ENCODE assay signal across 10 mouse cellular contexts in the genomic region with DNA sequence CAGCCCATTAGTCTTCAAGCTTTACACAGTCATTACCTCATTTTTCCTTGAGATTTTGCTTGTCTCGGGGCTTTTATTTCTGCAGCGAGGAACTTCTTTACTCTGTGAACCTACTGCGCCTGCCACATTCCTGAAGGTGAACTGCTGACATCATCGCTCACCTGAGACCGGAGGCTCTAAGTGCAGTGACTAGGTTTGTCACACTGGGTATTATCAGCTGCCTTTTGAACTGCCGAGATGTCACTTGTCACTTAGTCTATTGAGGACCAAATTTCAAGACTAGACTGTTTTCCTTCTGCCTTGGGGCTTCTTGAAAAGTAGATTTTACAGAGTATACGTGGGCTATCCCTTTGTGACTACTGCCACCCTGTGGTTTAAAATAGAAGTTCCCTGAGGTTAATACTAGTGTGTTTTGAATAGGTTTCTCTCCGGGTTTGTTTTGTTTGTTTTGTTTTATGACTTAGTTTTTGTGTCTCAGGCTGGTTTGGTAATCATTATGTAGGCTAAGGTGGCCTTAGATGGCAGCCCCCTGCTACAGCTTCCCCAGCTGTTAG. TPM values are rescaled to one million over a fixed set of nuclear protein-coding genes. Genes with fewer than 3 reads are reported as not detected.
A peak's percentile ranks its signal among the peaks of the same experiment; 100 is the strongest.
DNase-seq lines count a peak whose midpoint lies in the region; ATAC-seq and TF ChIP-seq lines count a peak whose summit lies in the region.
"Had no signal": no experiment of that assay in that cellular context is flagged by ENCODE, and none has a peak within 500 bp of the region (broad histone marks: within the 10 kb centered on the region; RNA-seq: fewer than 3 reads in every experiment).

No protein-coding gene starts in this region.

- peaks cover 43% of the 10 kb centered on the region for H3K4me1 ChIP-seq in heart, embryonic 10.5 days
- H3K4me1 ChIP-seq in MEL (ENCODE audit: control insufficient read depth in 1 of 2, insufficient read depth in 2 of 2, low read length in 2 of 2): peaks cover 0 to 10% of the 10 kb centered on the region in 2 experiments; a peak in 2 of 4 replicates
- peaks cover 48% of the 10 kb centered on the region for H3K4me1 ChIP-seq in forebrain, embryonic 16.5 days (replicated peaks; ENCODE audit: control insufficient read depth, insufficient read depth, low read length)

- no peak for TF ChIP-seq POLR2A in MEL (IDR thresholded peaks at IDR 0.05; ENCODE audit: control insufficient read depth in 1 of 2, insufficient read depth in 1 of 2, low read depth in 1 of 2, low read length in 2 of 2, poor library complexity in 1 of 2)

- 43% methylated on average over 8 of the region's 8 CpGs for WGBS in heart, embryonic 10.5 days
- WGBS in forebrain, embryonic 16.5 days: 40% methylated on average over 8 of the region's 8 CpGs

- H3K4me2 ChIP-seq in forebrain, embryonic 16.5 days (ENCODE audit: low read length): no peak overlapping the region

- peaks cover 18% of the 10 kb centered on the region for H3K36me3 ChIP-seq in heart, embryonic 10.5 days
- no peaks in the 10 kb centered on the region; a peak in 1 of 4 replicates for H3K36me3 ChIP-seq in MEL (ENCODE audit: control insufficient read depth in 1 of 2, insufficient read depth in 2 of 2, low read length in 2 of 2)
- H3K36me3 ChIP-seq in forebrain, embryonic 16.5 days (ENCODE audit: control insufficient read depth, insufficient read depth): no peaks in the 10 kb centered on the region

- peak; percentile 70 for DNase-seq in heart, adult 8-10 months (ENCODE audit: low spot score)
- no peak for DNase-seq in heart, embryonic 10.5 days (ENCODE audit: low spot score)
- DNase-seq in 3T3-L1 (ENCODE audit: low read depth, low spot score) (peak; percentile 81), MEL (ENCODE audit: low read depth, low spot score) (peak; percentile 79)
- DNase-seq in adrenal gland, adult 2 months: no peak
- no peak for DNase-seq in heart, postnatal 25 days (ENCODE audit: low spot score)

- no peak overlapping the region for H3K4me3 ChIP-seq in heart, embryonic 10.5 days
- H3K4me3 ChIP-seq in MEL (ENCODE audit: control insufficient read depth in 1 of 2, insufficient read depth in 1 of 2, low read depth in 2 of 2, low read length in 2 of 2): no peak overlapping the region
- H3K4me3 ChIP-seq in forebrain, embryonic 16.5 days (replicated peaks; ENCODE audit: low read length): no peak overlapping the region

- peak; percentile 42 for ATAC-seq in forebrain, embryonic 16.5 days
- 0 out of 2 replicates have a peak, but pooled peaks have one; percentile 49 for ATAC-seq in megakaryocyte-erythroid progenitor cell, adult 5-6 weeks (replicated peaks; ENCODE audit: low FRiP score, low TSS enrichment, poor library complexity, severe bottlenecking)

- peak in 2 of 3 experiments; percentile 61 to 90; a peak in 4 of 6 replicates for TF ChIP-seq CTCF in MEL (IDR thresholded peaks at IDR 0.05 in 2 of 3, conservative IDR thresholded peaks at IDR 0.05 in 1 of 3; ENCODE audit: control insufficient read depth in 1 of 3, insufficient read depth in 1 of 3, low read depth in 2 of 3, low read length in 3 of 3, poor library complexity in 1 of 3, severe bottlenecking in 1 of 3)

- H3K27ac ChIP-seq in heart, embryonic 10.5 days: no peak overlapping the region
- no peak overlapping the region for H3K27ac ChIP-seq in MEL (ENCODE audit: control insufficient read depth, low read depth, low read length)
- no peak overlapping the region for H3K27ac ChIP-seq in forebrain, embryonic 16.5 days (ENCODE audit: low read length)

- TF ChIP-seq EP300 in MEL (IDR thresholded peaks at IDR 0.05; ENCODE audit: low read depth in 1 of 2, low read length in 2 of 2): no peak

- TF ChIP-seq RAD21 in MEL (IDR thresholded peaks at IDR 0.05; ENCODE audit: low read depth, low read length): peak; percentile 95

- H3K9ac ChIP-seq in MEL (ENCODE audit: control insufficient read depth, low read depth, low read length, poor library complexity, severe bottlenecking): no peak overlapping the region
- no peak overlapping the region for H3K9ac ChIP-seq in forebrain, embryonic 16.5 days (replicated peaks; ENCODE audit: low read depth, low read length)

- peaks cover 16% of the 10 kb centered on the region for H3K79me2 ChIP-seq in MEL (ENCODE audit: control insufficient read depth, insufficient read depth, low read length, poor library complexity)

- peaks cover 46% of the 10 kb centered on the region for H3K27me3 ChIP-seq in heart, embryonic 10.5 days (ENCODE audit: insufficient read depth, poor library complexity, severe bottlenecking)
- H3K27me3 ChIP-seq in MEL (ENCODE audit: control insufficient read depth in 1 of 2, insufficient read depth in 2 of 2, low read length in 2 of 2): no peaks in the 10 kb centered on the region
- no peaks in the 10 kb centered on the region for H3K27me3 ChIP-seq in forebrain, embryonic 16.5 days (replicated peaks; ENCODE audit: control insufficient read depth, insufficient read depth, low read length)

- intact Hi-C loops in heart, postnatal 25 days (cut with DNase I): loop anchor here (2.0 to 5.0 kb wide), 2 partner anchors 156 to 239 kb away; no protein-coding TSS in a partner anchor

- H3K9me3 ChIP-seq in heart, embryonic 10.5 days: no peaks in the 10 kb centered on the region
- H3K9me3 ChIP-seq in MEL (replicated peaks; ENCODE audit: insufficient read depth, low read length): no peaks in the 10 kb centered on the region
- no peaks in the 10 kb centered on the region for H3K9me3 ChIP-seq in forebrain, embryonic 16.5 days (ENCODE audit: control insufficient read depth, low read length)

RNA-seq across cellular contexts. Expression of a gene that starts 5.1 kb away (rescaled TPM):
- 10 to 100 TPM; 29.7 to 35.8 (median 33.3) TPM for total RNA-seq in heart, adult 8-10 months (2022)
- polyA plus RNA-seq in heart, embryonic 10.5 days (2016; fragmentation: Nextera tagmentation; extraction: Ambion mirVana): 54.5 and 71.3 TPM in 2 replicates
- 50.4 and 63.5 TPM in 2 replicates for total RNA-seq in MEL (2012; rRNA removed)
- polyA plus RNA-seq in MEL (2012; ENCODE audit: insufficient read depth in 1 of 2, insufficient read length in 2 of 2, low read depth in 1 of 2, low replicate concordance in 2 of 2, missing spikeins in 1 of 2): 10 to 100 TPM in 1 of 2 experiments, not detected in 1; 52.0 TPM
- 51.7 and 60.5 TPM in 2 replicates for polyA plus RNA-seq in forebrain, embryonic 16.5 days (2015; fragmentation: Nextera tagmentation; extraction: Ambion mirVana)
- 37.5 and 44.7 TPM in 2 replicates for total RNA-seq in megakaryocyte-erythroid progenitor cell, adult 5-6 weeks (2014; fragmentation: Nextera tagmentation)
- 33.5 and 38.9 TPM in 2 replicates for total RNA-seq in megakaryocyte-erythroid progenitor cell, adult 5-6 weeks (2017)
- 10 to 100 TPM; 31.0 to 38.6 TPM for total RNA-seq in adrenal gland, adult 2 months (2021)
- 61.9 and 70.1 TPM in 2 replicates for polyA plus RNA-seq in adrenal gland, adult 2 months (2012; rRNA removed)
- total RNA-seq in heart, postnatal 25 days (2021): 10 to 100 TPM; 30.5 to 32.0 TPM

RNA-seq across cellular contexts. Expression of a gene that starts 8.5 kb away (rescaled TPM):
- 100 to 1,000 TPM in 3 of 4 experiments, 10 to 100 TPM in 1; 95.9 to 110 (median 104) TPM for total RNA-seq in heart, adult 8-10 months (2022)
- polyA plus RNA-seq in heart, embryonic 10.5 days (2016; fragmentation: Nextera tagmentation; extraction: Ambion mirVana): 144 and 147 TPM in 2 replicates
- total RNA-seq in MEL (2012; rRNA removed): 42.9 and 66.7 TPM in 2 replicates
- 10 to 100 TPM in 1 of 2 experiments, not detected in 1; 44.4 TPM for polyA plus RNA-seq in MEL (2012; ENCODE audit: insufficient read depth in 1 of 2, insufficient read length in 2 of 2, low read depth in 1 of 2, low replicate concordance in 2 of 2, missing spikeins in 1 of 2)
- polyA plus RNA-seq in forebrain, embryonic 16.5 days (2015; fragmentation: Nextera tagmentation; extraction: Ambion mirVana): 28.3 and 29.2 TPM in 2 replicates
- 21.5 and 39.9 TPM in 2 replicates for total RNA-seq in megakaryocyte-erythroid progenitor cell, adult 5-6 weeks (2014; fragmentation: Nextera tagmentation)
- 36.0 and 45.3 TPM in 2 replicates for total RNA-seq in megakaryocyte-erythroid progenitor cell, adult 5-6 weeks (2017)
- total RNA-seq in adrenal gland, adult 2 months (2021): 10 to 100 TPM; 53.0 to 90.8 TPM
- polyA plus RNA-seq in adrenal gland, adult 2 months (2012; rRNA removed): 198 and 290 TPM in 2 replicates
- total RNA-seq in heart, postnatal 25 days (2021): 10 to 100 TPM; 74.2 to 87.4 TPM

RNA-seq across cellular contexts. Expression of a gene that starts 11.4 kb away (rescaled TPM):
- total RNA-seq in heart, adult 8-10 months (2022): 1 to 10 TPM; 2.2 to 5.3 (median 4.9) TPM
- polyA plus RNA-seq in heart, embryonic 10.5 days (2016; fragmentation: Nextera tagmentation; extraction: Ambion mirVana): 2.6 and 8.9 TPM in 2 replicates
- total RNA-seq in MEL (2012; rRNA removed): not detected in 2 replicates
- not detected for polyA plus RNA-seq in MEL (2012; ENCODE audit: insufficient read depth in 1 of 2, insufficient read length in 2 of 2, low read depth in 1 of 2, low replicate concordance in 2 of 2, missing spikeins in 1 of 2)
- 12.3 and 16.7 TPM in 2 replicates for polyA plus RNA-seq in forebrain, embryonic 16.5 days (2015; fragmentation: Nextera tagmentation; extraction: Ambion mirVana)
- total RNA-seq in megakaryocyte-erythroid progenitor cell, adult 5-6 weeks (2014; fragmentation: Nextera tagmentation): not detected in 2 replicates
- not detected in 2 replicates for total RNA-seq in megakaryocyte-erythroid progenitor cell, adult 5-6 weeks (2017)
- 10 to 100 TPM; 37.6 to 62.3 TPM for total RNA-seq in adrenal gland, adult 2 months (2021)
- 70.6 and 72.3 TPM in 2 replicates for polyA plus RNA-seq in adrenal gland, adult 2 months (2012; rRNA removed)
- 1 to 10 TPM; 4.2 to 5.1 TPM for total RNA-seq in heart, postnatal 25 days (2021)

RNA-seq across cellular contexts. Expression of a gene that starts 14.7 kb away (rescaled TPM):
- total RNA-seq in heart, adult 8-10 months (2022): 10 to 100 TPM; 69.4 to 71.8 (median 70.7) TPM
- polyA plus RNA-seq in heart, embryonic 10.5 days (2016; fragmentation: Nextera tagmentation; extraction: Ambion mirVana): 143 and 146 TPM in 2 replicates
- total RNA-seq in MEL (2012; rRNA removed): 51.8 and 57.7 TPM in 2 replicates
- 10 to 100 TPM in 1 of 2 experiments, not detected in 1; 64.6 TPM for polyA plus RNA-seq in MEL (2012; ENCODE audit: insufficient read depth in 1 of 2, insufficient read length in 2 of 2, low read depth in 1 of 2, low replicate concordance in 2 of 2, missing spikeins in 1 of 2)
- polyA plus RNA-seq in forebrain, embryonic 16.5 days (2015; fragmentation: Nextera tagmentation; extraction: Ambion mirVana): 304 and 315 TPM in 2 replicates
- 63.4 and 81.2 TPM in 2 replicates for total RNA-seq in megakaryocyte-erythroid progenitor cell, adult 5-6 weeks (2014; fragmentation: Nextera tagmentation)
- 50.6 and 80.7 TPM in 2 replicates for total RNA-seq in megakaryocyte-erythroid progenitor cell, adult 5-6 weeks (2017)
- 100 to 1,000 TPM; 105 to 128 TPM for total RNA-seq in adrenal gland, adult 2 months (2021)
- polyA plus RNA-seq in adrenal gland, adult 2 months (2012; rRNA removed): 51.7 and 60.7 TPM in 2 replicates
- 10 to 100 TPM; 74.8 to 79.9 TPM for total RNA-seq in heart, postnatal 25 days (2021)

RNA-seq across cellular contexts. Expression of a gene that starts 22.7 kb away (rescaled TPM):
- total RNA-seq in heart, adult 8-10 months (2022): not detected
- polyA plus RNA-seq in heart, embryonic 10.5 days (2016; fragmentation: Nextera tagmentation; extraction: Ambion mirVana): not detected in 2 replicates
- total RNA-seq in MEL (2012; rRNA removed): not detected in 2 replicates
- under 1 TPM in 1 of 2 experiments, not detected in 1; 0.13 TPM for polyA plus RNA-seq in MEL (2012; ENCODE audit: insufficient read depth in 1 of 2, insufficient read length in 2 of 2, low read depth in 1 of 2, low replicate concordance in 2 of 2, missing spikeins in 1 of 2)
- not detected in 2 replicates for polyA plus RNA-seq in forebrain, embryonic 16.5 days (2015; fragmentation: Nextera tagmentation; extraction: Ambion mirVana)
- total RNA-seq in megakaryocyte-erythroid progenitor cell, adult 5-6 weeks (2014; fragmentation: Nextera tagmentation): not detected in 2 replicates
- total RNA-seq in megakaryocyte-erythroid progenitor cell, adult 5-6 weeks (2017): not detected in 2 replicates
- total RNA-seq in adrenal gland, adult 2 months (2021): not detected
- not detected in 2 replicates for polyA plus RNA-seq in adrenal gland, adult 2 months (2012; rRNA removed)
- not detected for total RNA-seq in heart, postnatal 25 days (2021)
- total RNA-seq: layer of hippocampus, postnatal 14 days had no signal
- polyA plus RNA-seq: spleen, adult 2 months had no signal

Comparison
In these comparisons a context has a peak if more than half of its experiments do, and no peak if none do; other contexts are left out.
1. DNase-seq: peak in heart, adult 8-10 months (single experiment), 3T3-L1 (single experiment) and MEL (single experiment); none in heart, embryonic 10.5 days (single experiment), adrenal gland, adult 2 months (single experiment) and heart, postnatal 25 days (single experiment).
2. RNA of a gene that starts 11.4 kb away (total RNA-seq): 37.6 to 62.3 TPM in adrenal gland, adult 2 months; 2.2 to 5.3 TPM in heart, adult 8-10 months, 4.2 to 5.1 TPM in heart, postnatal 25 days, not detected in MEL and not detected in megakaryocyte-erythroid progenitor cell, adult 5-6 weeks; every median in the first group is over 4 times any median in the second.